Mouse (Mus musculus) CH12.LX (cell line): Measurements from ENCODE around the gene Pak1. TPM values are rescaled to one million over a fixed set of nuclear protein-coding genes. Genes with fewer than 3 reads are reported as not detected.

Experiments
- DNase-seq: peaks from one replicate; pipeline ENCODE4 v3.0.0-alpha.2; 2013; ENCODE audit errors: extremely low read depth
- H3K27ac ChIP-seq: 2 replicates; pipeline ENCODE4 v1.5.1; 2012; ENCODE audit warnings: low read depth, mild to moderate bottlenecking, control low read depth, moderate library complexity; ENCODE audit not compliant: insufficient read depth
- H3K27me3 ChIP-seq: replicated peaks from 2 replicates; pipeline ENCODE3; 2012; ENCODE audit warnings: inconsistent platforms
- H3K36me3 ChIP-seq, 2 experiments: replicated peaks in 1 of 2; 2 replicates each; pipeline versions ENCODE3 to v1.6.1; 2012; ENCODE audit warnings: inconsistent platforms in 1 of 2, low read length in 1 of 2, mild to moderate bottlenecking in 1 of 2, mixed read lengths in 1 of 2, moderate library complexity in 1 of 2; ENCODE audit not compliant: control insufficient read depth in 1 of 2, insufficient read depth in 1 of 2
- H3K4me1 ChIP-seq, 2 experiments: 2 replicates each; pipeline ENCODE4 v1.6.1; 2012; ENCODE audit warnings: inconsistent platforms in 1 of 2, moderate library complexity in 1 of 2; ENCODE audit not compliant: insufficient read depth in 2 of 2, control insufficient read depth in 1 of 2
- H3K4me2 ChIP-seq: 2 replicates; pipeline ENCODE4 v1.6.1; 2012; ENCODE audit warnings: low read depth, mild to moderate bottlenecking, control low read depth; ENCODE audit not compliant: poor library complexity, insufficient read depth, severe bottlenecking
- H3K4me3 ChIP-seq, 3 experiments: fragments of 150-350 bp in 1 of 3; sonication (generic) in 1 of 3; replicated peaks in 1 of 3; 2 replicates each; pipeline versions ENCODE3 to v1.5.1; 2011 to 2012; ENCODE audit warnings: low read depth in 2 of 3, low read length in 2 of 3, mild to moderate bottlenecking in 2 of 3, moderate library complexity in 2 of 3, control low read depth in 1 of 3, improper control_type of control experiment in 1 of 3, inconsistent platforms in 1 of 3, mixed read lengths in 1 of 3; ENCODE audit not compliant: poor library complexity in 1 of 3
- H3K79me2 ChIP-seq: replicated peaks from 2 replicates; pipeline ENCODE4 v1.6.1; 2012; ENCODE audit warnings: mild to moderate bottlenecking, moderate library complexity; ENCODE audit not compliant: control insufficient read depth, poor library complexity, insufficient read depth, severe bottlenecking; ENCODE audit errors: extremely low read depth
- H3K9ac ChIP-seq: 2 replicates; pipeline ENCODE4 v1.6.1; 2012; ENCODE audit warnings: low read depth, mild to moderate bottlenecking, control low read depth, moderate library complexity; ENCODE audit not compliant: insufficient read depth
- H3K9me3 ChIP-seq: replicated peaks from 2 replicates; pipeline ENCODE3; 2012; ENCODE audit warnings: low read length, inconsistent platforms, mixed read lengths
- BHLHE40 ChIP-seq: IDR thresholded peaks from 2 replicates; pipeline ENCODE4 v1.6.1; 2011; ENCODE audit warnings: mild to moderate bottlenecking, low read depth, low read length, improper control_type of control experiment
- CHD1 ChIP-seq: IDR thresholded peaks from 2 replicates; pipeline ENCODE4 v1.6.1; 2012; ENCODE audit warnings: low read depth, low read length, improper control_type of control experiment, inconsistent platforms
- CHD2 ChIP-seq: IDR thresholded peaks from 2 replicates; pipeline ENCODE4 v1.6.1; 2011; ENCODE audit warnings: low read length, improper control_type of control experiment
- CTCF ChIP-seq, 2 experiments: IDR thresholded peaks in 1 of 2; conservative IDR thresholded peaks in 1 of 2; 2 replicates each; pipeline ENCODE4 v1.5.1; 2011 to 2012; ENCODE audit warnings: low read depth in 2 of 2, low read length in 2 of 2, improper control_type of control experiment in 1 of 2, inconsistent platforms in 1 of 2, mild to moderate bottlenecking in 1 of 2, moderate library complexity in 1 of 2
- ELF1 ChIP-seq: IDR thresholded peaks from 2 replicates; pipeline ENCODE4 v1.6.1; 2014; ENCODE audit warnings: low read depth, mild to moderate bottlenecking, inconsistent platforms, low read length, improper control_type of control experiment
- GABPA ChIP-seq: IDR thresholded peaks from 2 replicates; pipeline ENCODE4 v1.6.1; 2012; ENCODE audit warnings: low read depth, low read length, improper control_type of control experiment, inconsistent platforms; ENCODE audit not compliant: insufficient replicate concordance
- IRF4 ChIP-seq: IDR thresholded peaks from 2 replicates; pipeline ENCODE4 v1.6.1; 2014; ENCODE audit warnings: low read depth, mild to moderate bottlenecking, inconsistent platforms, low read length, improper control_type of control experiment
- JUND ChIP-seq: conservative IDR thresholded peaks from 2 replicates; pipeline ENCODE4 v1.6.1; 2011; ENCODE audit warnings: low read depth, low read length, improper control_type of control experiment
- MAFK ChIP-seq: IDR thresholded peaks from 2 replicates; pipeline ENCODE4 v1.6.1; 2011; ENCODE audit warnings: low read length, improper control_type of control experiment; ENCODE audit not compliant: insufficient replicate concordance
- MAX ChIP-seq: IDR thresholded peaks from 2 replicates; pipeline ENCODE4 v1.6.1; 2011; ENCODE audit warnings: low read length, improper control_type of control experiment
- MAZ ChIP-seq: IDR thresholded peaks from 2 replicates; pipeline ENCODE4 v1.6.1; 2012; ENCODE audit warnings: low read depth, mild to moderate bottlenecking, inconsistent platforms, low read length, improper control_type of control experiment, moderate library complexity
- MXI1 ChIP-seq: IDR thresholded peaks from 2 replicates; pipeline ENCODE4 v1.6.1; 2011; ENCODE audit warnings: mild to moderate bottlenecking, low read depth, low read length, improper control_type of control experiment
- NELFE ChIP-seq: IDR thresholded peaks from 2 replicates; pipeline ENCODE4 v1.6.1; 2011; ENCODE audit warnings: low read depth, low read length, improper control_type of control experiment
- NRF1 ChIP-seq: IDR thresholded peaks from 2 replicates; pipeline ENCODE4 v1.6.1; 2014; ENCODE audit warnings: low read depth, mild to moderate bottlenecking, inconsistent platforms, low read length, improper control_type of control experiment, moderate library complexity
- PAX5 ChIP-seq: IDR thresholded peaks from 2 replicates; pipeline ENCODE4 v1.6.1; 2012; ENCODE audit warnings: low read length, inconsistent platforms, mixed read lengths
- POLR2A ChIP-seq: IDR thresholded peaks from 2 replicates; pipeline ENCODE4 v1.6.1; 2011; ENCODE audit warnings: low read depth, mild to moderate bottlenecking, improper control_type of control experiment, low read length
- RAD21 ChIP-seq: IDR thresholded peaks from 2 replicates; pipeline ENCODE4 v1.6.1; 2011; ENCODE audit warnings: low read depth, mild to moderate bottlenecking, low read length, improper control_type of control experiment, moderate library complexity
- RCOR1 ChIP-seq: conservative IDR thresholded peaks from 2 replicates; pipeline ENCODE4 v1.6.1; 2012; ENCODE audit warnings: low read depth, mild to moderate bottlenecking, inconsistent platforms, low read length, improper control_type of control experiment
- SIN3A ChIP-seq: IDR thresholded peaks from 2 replicates; pipeline ENCODE4 v1.6.1; 2012; ENCODE audit warnings: low read length, improper control_type of control experiment, inconsistent platforms
- TBP ChIP-seq: conservative IDR thresholded peaks from 2 replicates; pipeline ENCODE4 v1.6.1; 2011; ENCODE audit warnings: low read depth, low read length, improper control_type of control experiment
- UBTF ChIP-seq: IDR thresholded peaks from 2 replicates; pipeline ENCODE4 v1.6.1; 2012; ENCODE audit warnings: low read depth, mild to moderate bottlenecking, inconsistent platforms, low read length, improper control_type of control experiment, moderate library complexity
- USF1 ChIP-seq: IDR thresholded peaks from 2 replicates; pipeline ENCODE4 v1.6.1; 2014; ENCODE audit warnings: low read depth, mild to moderate bottlenecking, inconsistent platforms, low read length, improper control_type of control experiment
- ZC3H11A ChIP-seq: IDR thresholded peaks from 2 replicates; pipeline ENCODE4 v1.6.1; 2012; ENCODE audit warnings: low read depth, mild to moderate bottlenecking, inconsistent platforms, low read length, improper control_type of control experiment
- ZNF384 ChIP-seq: IDR thresholded peaks from 2 replicates; pipeline ENCODE4 v1.6.1; 2012; ENCODE audit warnings: low read depth, low read length, improper control_type of control experiment, inconsistent platforms
- dilution Hi-C: fragments of 300-500 bp; cut with MboI; formaldehyde crosslinking; loops from 2 replicates; pipeline ENCODE4 v1.14.3; 2020; ENCODE audit warnings: low sequenced_read_pairs; ENCODE audit not compliant: extremely low pct_unique_long_range_greater_than_20kb, extremely low pct_ligation_motif_present
- in situ Hi-C: fragments of 300-500 bp; cut with MboI; formaldehyde crosslinking; loops from 3 replicates; pipeline ENCODE4 v1.14.3; 2019; ENCODE audit warnings: low sequenced_read_pairs, low pct_ligation_motif_present, low pct_unique_long_range_greater_than_20kb, mixed read lengths
- polyA plus RNA-seq: library from polyadenylated mRNA; unstranded; fragments of >175 nt; gene quantifications from 2 replicates; pipeline ENCODE4 v1.2.1, GENCODE M21; 2012; ENCODE audit warnings: low read depth; ENCODE audit not compliant: insufficient read length
- total RNA-seq, 2 experiments: library from RNA; depleted of rRNA; stranded (reverse); fragments of 300-350 nt in 1 of 2; fragments of >200 nt in 1 of 2; gene quantifications; 2 replicates each; pipeline ENCODE4 v1.2.3; 2012 to 2014

The Pak1 gene
- total and polyA plus RNA-seq, 3 experiments = 0.93 to 5.4 (median 4.1) TPM

GRCm38 (mm10) chr7:97867866-97868265, 79.5 kb downstream of the Pak1 start:
- in situ Hi-C loops = no loop called here
- DNase-seq = no peak

DNA sequence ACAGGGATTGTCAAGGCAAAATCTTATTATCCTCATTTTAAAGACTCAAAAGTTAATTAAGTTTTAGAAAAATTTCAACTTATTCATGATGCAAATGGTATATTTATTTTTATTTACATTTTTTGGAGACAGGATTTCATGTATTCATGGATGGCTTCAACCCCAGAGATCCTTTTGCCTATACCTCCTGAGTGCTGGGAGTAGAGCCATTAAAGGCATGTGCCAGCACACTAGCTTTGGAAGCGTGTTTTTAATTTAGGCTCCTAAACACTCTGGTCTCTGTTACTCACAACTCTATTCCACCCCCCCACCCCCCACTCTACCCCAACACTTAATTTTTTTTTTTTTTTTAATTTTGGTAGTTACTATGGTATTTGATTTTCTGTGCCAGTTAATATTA, 80.4 kb downstream of the Pak1 start:
- dilution Hi-C loops (no loop called here), in situ Hi-C loops (no loop called here)
- Histone ChIP-seq H3K79me2 (no peaks in the 10 kb centered on the region), H3K4me2 (no peak overlapping the region), H3K27ac (no peak overlapping the region), H3K4me3 (no peak overlapping the region), H3K27me3 (no peaks in the 10 kb centered on the region), H3K9me3 (no peaks in the 10 kb centered on the region), H3K4me1 (peaks cover 0 to 4% of the 10 kb centered on the region in 2 experiments; a peak in 1 of 4 replicates), H3K36me3 (no peaks in the 10 kb centered on the region), H3K9ac (no peak overlapping the region)
- TF ChIP-seq POLR2A (no peak), MAZ (no peak), IRF4 (no peak), SIN3A (no peak), UBTF (no peak), JUND (no peak)
- DNase-seq = no peak

More at GRCm38 (mm10) chr7:97867866-97868265, 79.5 kb downstream of the Pak1 start:
- H3K4me3 ChIP-seq = no peak overlapping the region
- no peaks in the 10 kb centered on the region for H3K9me3 ChIP-seq
- TF ChIP-seq MAZ (no peak), POLR2A (no peak), ELF1 (no peak), MAX (no peak), MAFK (no peak), NELFE (no peak), GABPA (no peak), UBTF (no peak), CTCF (conservative IDR thresholded peaks at IDR 0.05 in 1 of 2, IDR thresholded peaks at IDR 0.05 in 1 of 2; ENCODE audit: low read depth in 2 of 2, low read length in 2 of 2) (no peak), RCOR1 (no peak), MXI1 (no peak), CHD1 (no peak)
- TF ChIP-seq, all 38 proteins: peak for 0
- Histone ChIP-seq H3K4me2 (no peak overlapping the region), H3K9ac (no peak overlapping the region), H3K79me2 (no peaks in the 10 kb centered on the region), H3K27ac (no peak overlapping the region), H3K4me1 (peaks cover 0 to 11% of the 10 kb centered on the region in 2 experiments; a peak in 2 of 4 replicates), H3K36me3 (no peaks in the 10 kb centered on the region), H3K27me3 (no peaks in the 10 kb centered on the region)
- dilution Hi-C loops = no loop called here

DNA sequence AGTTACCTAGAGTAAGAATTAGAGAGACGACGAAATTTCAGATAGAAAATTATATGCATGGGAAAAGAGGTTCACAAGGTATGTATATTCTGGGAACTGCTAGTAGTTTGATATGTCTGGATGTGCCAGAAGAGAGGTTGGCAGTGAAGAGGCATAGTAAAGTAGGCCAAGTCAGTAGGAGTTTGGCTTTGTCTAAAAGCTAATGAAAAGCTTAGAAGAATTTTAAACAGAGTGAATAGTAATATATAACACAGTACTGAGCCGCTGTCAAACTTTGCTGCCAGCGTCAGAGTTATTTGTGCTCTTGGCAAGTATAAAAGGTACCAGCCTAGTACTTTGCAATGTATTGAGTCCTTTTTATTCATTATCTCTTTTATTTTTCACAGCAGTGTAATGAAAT, 84.1 kb downstream of the Pak1 start:
- H3K36me3 ChIP-seq = no peaks in the 10 kb centered on the region
- no peak overlapping the region for H3K27ac ChIP-seq
- no peak overlapping the region for H3K9ac ChIP-seq
- no peaks in the 10 kb centered on the region for H3K79me2 ChIP-seq
- H3K27me3 ChIP-seq = no peaks in the 10 kb centered on the region
- H3K4me3 ChIP-seq = no peak overlapping the region
- dilution Hi-C loops = no loop called here
- in situ Hi-C loops = no loop called here
- no peak for TF ChIP-seq USF1
- TF ChIP-seq TBP = no peak
- no peak for TF ChIP-seq RCOR1
- no peak for TF ChIP-seq MXI1
- TF ChIP-seq SIN3A = no peak
- TF ChIP-seq CHD2 = no peak
- TF ChIP-seq PAX5 = no peak
- TF ChIP-seq ZC3H11A = no peak
- TF ChIP-seq ZNF384 = no peak
- TF ChIP-seq RAD21 = no peak
- no peak for TF ChIP-seq MAX
- no peak for TF ChIP-seq MAFK
- no peak for TF ChIP-seq NRF1
- TF ChIP-seq BHLHE40 = no peak
- TF ChIP-seq, all 38 proteins: peak for 0
- H3K9me3 ChIP-seq = no peaks in the 10 kb centered on the region
- no peaks in the 10 kb centered on the region for H3K4me1 ChIP-seq
- H3K4me2 ChIP-seq = no peak overlapping the region
- no peak for DNase-seq
